Mouse (Mus musculus) hindbrain, embryonic 13.5 days (tissue): Measurements from ENCODE around the gene Rybp. TPM values are rescaled to one million over a fixed set of nuclear protein-coding genes. Genes with fewer than 3 reads are reported as not detected.

Experiments used
- ATAC-seq: fragments of 200-750 bp; cut with Nextera tagmentation; 2 replicates; pipeline ENCODE4 v1.8.0; 2017; ENCODE audit warnings: moderate TSS enrichment; ENCODE audit not compliant: low FRiP score
- H3K27ac ChIP-seq: fragments of 300-500 bp; sonication (generic); 2 replicates; pipeline ENCODE4 v1.5.1; 2015; ENCODE audit warnings: inconsistent platforms, mild to moderate bottlenecking, moderate library complexity
- H3K27me3 ChIP-seq: fragments of 300-500 bp; sonication (generic); 2 replicates; pipeline ENCODE4 v1.6.1; 2015; ENCODE audit warnings: mild to moderate bottlenecking, inconsistent platforms
- H3K36me3 ChIP-seq: fragments of 300-500 bp; sonication (generic); 2 replicates; pipeline ENCODE4 v1.6.1; 2015; ENCODE audit warnings: mild to moderate bottlenecking, inconsistent platforms
- H3K4me1 ChIP-seq: fragments of 300-500 bp; sonication (generic); replicated peaks from 2 replicates; pipeline ENCODE4 v1.6.1; 2015; ENCODE audit warnings: inconsistent platforms
- H3K4me2 ChIP-seq: fragments of 300-500 bp; sonication (generic); 2 replicates; pipeline ENCODE4 v1.6.1; 2015; ENCODE audit warnings: inconsistent platforms, mild to moderate bottlenecking, moderate library complexity
- H3K4me3 ChIP-seq: fragments of 300-500 bp; sonication (generic); 2 replicates; pipeline ENCODE4 v1.5.1; 2015; ENCODE audit warnings: mild to moderate bottlenecking, inconsistent platforms
- H3K9ac ChIP-seq: fragments of 300-500 bp; sonication (generic); 2 replicates; pipeline ENCODE4 v1.6.1; 2015; ENCODE audit warnings: mild to moderate bottlenecking, inconsistent platforms
- H3K9me3 ChIP-seq: fragments of 300-500 bp; sonication (generic); 2 replicates; pipeline ENCODE4 v1.6.1; 2016; ENCODE audit warnings: inconsistent platforms
- WGBS: fragments of 180-500 bp; shearing (Covaris S2); methylation state at CpG from one replicate; pipeline ENCODE4 v1.1.7; 2015; 5-methylcytosine and 5-hydroxymethylcytosine counted together
- polyA plus RNA-seq: library from polyadenylated mRNA; unstranded; fragments of >200 nt; fragmentation: Nextera tagmentation; extraction: Ambion mirVana; gene quantifications from 2 replicates; pipeline ENCODE4 v1.2.1, GENCODE M21; 2015

The Rybp gene
- polyA plus RNA-seq, 1 experiment from 2014 or later, result 18.2 TPM

DNA sequence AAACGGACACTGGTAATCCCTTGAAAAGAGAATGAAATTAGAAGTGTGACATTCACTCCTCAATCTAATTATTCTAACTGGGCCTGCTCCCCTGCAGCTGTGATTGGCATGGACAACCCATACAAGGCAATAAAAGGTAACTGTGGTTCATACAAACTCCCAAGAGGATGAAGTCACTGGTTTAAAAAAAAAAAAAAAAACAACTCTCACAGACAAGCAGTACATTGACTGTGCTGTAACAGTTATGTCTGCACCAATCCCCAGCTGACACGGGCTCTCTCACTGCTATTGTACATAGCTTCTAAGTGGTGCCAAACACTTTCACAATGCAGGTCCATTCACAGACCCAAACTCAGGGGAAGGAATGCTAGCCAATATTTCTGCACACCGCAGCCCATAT, 53.8 kb downstream of the Rybp start:
- Histone ChIP-seq H3K4me1 (peaks cover 28% of the 10 kb centered on the region), H3K9ac (no peak overlapping the region), H3K27me3 (no peaks in the 10 kb centered on the region), H3K4me2 (no peak overlapping the region), H3K36me3 (no peaks in the 10 kb centered on the region), H3K4me3 (no peak overlapping the region), H3K9me3 (no peaks in the 10 kb centered on the region), H3K27ac (no peak overlapping the region)
- peak; percentile 78; the same call in 1 of the 2 replicates for ATAC-seq
- 49% methylated on average over 3 of the region's 3 CpGs for WGBS

DNA sequence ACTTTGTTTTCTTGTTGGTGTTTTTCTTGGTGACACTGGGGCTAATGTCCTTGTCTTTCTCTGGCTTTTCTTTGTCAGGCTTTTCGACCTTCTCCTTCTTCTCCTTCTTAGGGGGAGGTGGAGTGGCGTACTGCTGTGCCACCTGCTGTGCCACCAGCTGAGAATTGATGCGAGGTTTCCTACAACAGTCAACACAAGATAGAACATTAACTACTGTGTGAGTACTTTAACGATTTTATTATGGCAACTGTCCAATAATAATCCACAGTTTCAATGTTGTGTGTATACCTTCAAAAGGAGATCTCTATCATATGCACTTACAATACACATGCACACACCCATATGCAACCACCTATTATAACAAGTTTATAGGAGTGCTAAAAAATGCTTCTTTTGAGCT, 54.2 kb downstream of the Rybp start:
- Histone ChIP-seq H3K9ac (no peak overlapping the region), H3K9me3 (no peaks in the 10 kb centered on the region), H3K4me2 (no peak overlapping the region), H3K27ac (no peak overlapping the region), H3K27me3 (no peaks in the 10 kb centered on the region), H3K4me1 (peaks cover 28% of the 10 kb centered on the region), H3K36me3 (no peaks in the 10 kb centered on the region), H3K4me3 (no peak overlapping the region)
- ATAC-seq, result no peak
- 37% methylated on average over 4 of the region's 4 CpGs for WGBS

DNA sequence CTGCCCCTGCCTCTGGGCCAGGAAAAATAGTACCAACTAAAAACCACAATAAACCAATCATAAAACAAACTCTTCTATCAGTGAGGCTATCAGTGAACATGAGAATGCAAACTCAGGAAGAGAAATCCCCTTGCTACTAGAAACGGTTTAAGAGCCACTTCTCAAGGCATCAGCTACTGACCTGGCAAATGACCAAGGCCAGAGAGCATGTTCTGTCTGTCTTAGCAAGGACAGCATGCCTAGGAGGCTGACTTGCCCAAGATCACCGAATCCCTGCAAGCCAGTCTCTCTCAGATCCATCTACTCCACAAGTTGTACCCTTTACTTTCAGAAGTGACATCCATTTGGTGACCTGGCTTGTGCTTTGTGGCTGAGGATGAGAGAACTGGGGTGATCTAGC, 61.1 kb downstream of the Rybp start:
- no peak for ATAC-seq
- Histone ChIP-seq H3K27ac (no peak overlapping the region), H3K9me3 (no peaks in the 10 kb centered on the region), H3K27me3 (peaks cover 3% of the 10 kb centered on the region; the same call in 1 of the 2 replicates), H3K4me1 (0 out of 2 replicates have a peak, but pooled peaks cover 4% of the 10 kb centered on the region), H3K9ac (no peak overlapping the region), H3K4me2 (no peak overlapping the region), H3K4me3 (no peak overlapping the region), H3K36me3 (no peaks in the 10 kb centered on the region; the same call in 1 of the 2 replicates)
- WGBS, result 78% methylated on average over 2 of the region's 2 CpGs

- Histone ChIP-seq H3K36me3 (no peaks in the 10 kb centered on the region; the same call in 1 of the 2 replicates), H3K9me3 (no peaks in the 10 kb centered on the region), H3K27me3 (peaks cover 24% of the 10 kb centered on the region), H3K9ac (no peak overlapping the region), H3K27ac (no peak overlapping the region), H3K4me2 (no peak overlapping the region), H3K4me1 (peaks cover 15% of the 10 kb centered on the region), H3K4me3 (no peak overlapping the region)
- no peak for ATAC-seq
- WGBS, result 94% methylated on average over 6 of the region's 6 CpGs
These were observed 63.4 kb downstream of the Rybp start for GRCm38 (mm10) chr6:100223932-100224331.

- Histone ChIP-seq H3K36me3 (no peaks in the 10 kb centered on the region; the same call in 1 of the 2 replicates), H3K9ac (no peak overlapping the region), H3K27ac (no peak overlapping the region), H3K27me3 (peaks cover 24% of the 10 kb centered on the region), H3K9me3 (no peaks in the 10 kb centered on the region), H3K4me1 (peaks cover 20% of the 10 kb centered on the region), H3K4me3 (no peak overlapping the region), H3K4me2 (no peak overlapping the region)
- ATAC-seq, result no peak
- 84% methylated on average over 10 of the region's 10 CpGs for WGBS
These were observed 63.9 kb downstream of the Rybp start for GRCm38 (mm10) chr6:100223435-100223834.

DNA sequence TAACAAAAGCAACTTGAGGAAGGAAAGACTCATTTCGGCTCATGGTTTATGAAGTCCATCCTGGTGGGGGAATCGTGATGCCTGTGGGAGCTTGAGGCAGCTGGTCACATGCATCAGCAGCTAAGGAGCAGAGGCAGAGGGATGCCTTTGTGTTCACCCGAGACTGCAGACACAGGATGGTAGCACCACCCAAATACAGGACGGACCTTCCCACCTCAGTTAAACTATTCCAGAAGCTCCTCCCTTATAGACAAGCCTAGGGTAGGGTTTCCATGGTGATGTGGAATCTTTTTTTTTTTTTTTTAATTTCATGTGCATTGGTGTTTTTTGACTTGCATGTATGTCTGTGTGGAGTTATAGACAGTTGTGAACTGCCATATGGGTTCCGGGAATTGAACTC, 64.4 kb downstream of the Rybp start:
- 82% methylated on average over 5 of the region's 5 CpGs for WGBS
- H3K4me1 ChIP-seq, result peaks cover 25% of the 10 kb centered on the region
- H3K27me3 ChIP-seq, result peaks cover 24% of the 10 kb centered on the region
- H3K36me3 ChIP-seq, result no peaks in the 10 kb centered on the region; the same call in 1 of the 2 replicates
- no peak overlapping the region for H3K4me3 ChIP-seq
- no peak overlapping the region for H3K9ac ChIP-seq
- no peak for ATAC-seq
- H3K9me3 ChIP-seq, result no peaks in the 10 kb centered on the region
- no peak overlapping the region for H3K4me2 ChIP-seq
- no peak overlapping the region for H3K27ac ChIP-seq

GRCm38 (mm10) chr6:100221803-100222202, 65.5 kb downstream of the Rybp start:
- H3K9me3 ChIP-seq, result no peaks in the 10 kb centered on the region
- WGBS, result 83% methylated on average over 4 of the region's 4 CpGs
- no peak overlapping the region for H3K9ac ChIP-seq
- no peak for ATAC-seq
- peaks cover 30% of the 10 kb centered on the region for H3K27me3 ChIP-seq
- peaks cover 27% of the 10 kb centered on the region for H3K4me1 ChIP-seq
- H3K4me3 ChIP-seq, result no peak overlapping the region
- H3K27ac ChIP-seq, result no peak overlapping the region
- no peak overlapping the region for H3K4me2 ChIP-seq
- H3K36me3 ChIP-seq, result no peaks in the 10 kb centered on the region

DNA sequence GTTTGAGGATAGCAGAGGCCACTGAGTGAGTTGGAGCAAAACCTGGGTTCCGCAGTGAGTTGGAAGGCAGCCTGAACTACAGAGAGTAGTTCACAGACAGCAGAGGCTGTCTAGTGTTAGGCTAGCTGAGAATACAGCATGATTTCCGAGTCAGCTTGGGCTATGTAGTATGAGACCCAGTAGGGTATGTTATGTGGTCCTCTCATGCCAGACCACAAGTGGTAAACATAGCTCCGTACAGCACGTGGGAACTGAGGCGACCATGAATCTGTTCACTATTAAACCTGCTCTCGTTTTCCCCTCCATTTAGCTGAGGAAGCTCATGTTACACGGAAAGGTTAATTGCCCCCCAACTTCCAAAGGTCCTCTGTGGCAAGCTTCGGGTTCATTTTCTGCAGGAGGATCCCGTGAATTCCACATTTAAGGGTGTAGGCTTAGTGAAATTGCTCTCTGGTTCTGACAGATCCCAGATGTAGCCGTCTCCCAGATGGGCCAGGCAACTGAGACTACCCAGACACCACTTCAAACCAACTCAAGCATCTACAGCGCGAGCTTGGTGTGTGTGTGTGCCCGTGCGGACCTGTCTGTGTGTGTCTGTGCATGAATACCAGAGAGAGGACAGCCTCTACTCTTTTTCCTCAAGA, 66.2 kb downstream of the Rybp start:
- H3K9me3 ChIP-seq, result no peaks in the 10 kb centered on the region
- H3K27ac ChIP-seq, result no peak overlapping the region
- no peak overlapping the region for H3K4me2 ChIP-seq
- no peak overlapping the region for H3K4me3 ChIP-seq
- peaks cover 38% of the 10 kb centered on the region for H3K27me3 ChIP-seq
- no peaks in the 10 kb centered on the region for H3K36me3 ChIP-seq
- H3K9ac ChIP-seq, result no peak overlapping the region
- 85% methylated on average over 14 of the region's 14 CpGs for WGBS
- peaks cover 27% of the 10 kb centered on the region for H3K4me1 ChIP-seq
- ATAC-seq, result no peak

DNA sequence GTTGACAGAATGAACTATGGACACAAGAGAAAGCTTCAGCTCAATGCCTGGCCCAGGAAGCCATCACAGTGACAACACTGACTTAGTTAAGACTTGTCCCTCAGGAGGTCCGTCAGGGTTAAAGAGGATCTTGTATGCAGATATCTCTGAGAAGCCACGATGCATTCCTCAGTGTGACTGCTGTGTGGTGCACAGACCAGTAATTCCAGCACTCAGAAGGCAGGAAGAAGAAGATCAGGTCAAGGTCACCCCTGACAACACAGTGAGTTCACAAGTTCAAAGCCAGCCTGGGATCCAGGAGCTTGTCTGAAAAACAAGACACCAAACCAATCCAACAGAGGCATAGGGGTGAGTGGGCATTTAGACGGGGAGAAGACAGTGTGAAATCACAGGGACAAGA, 67.3 kb downstream of the Rybp start:
- 81% methylated on average over 3 of the region's 3 CpGs for WGBS
- H3K4me3 ChIP-seq, result no peak overlapping the region
- H3K9ac ChIP-seq, result no peak overlapping the region
- no peak overlapping the region for H3K4me2 ChIP-seq
- no peak for ATAC-seq
- no peak overlapping the region for H3K27ac ChIP-seq
- peaks cover 48% of the 10 kb centered on the region for H3K27me3 ChIP-seq
- H3K9me3 ChIP-seq, result no peaks in the 10 kb centered on the region
- no peaks in the 10 kb centered on the region for H3K36me3 ChIP-seq
- H3K4me1 ChIP-seq, result peaks cover 27% of the 10 kb centered on the region

GRCm38 (mm10) chr6:100218541-100219341, 68.5 kb downstream of the Rybp start:
- peak; percentile 88 for ATAC-seq
- Histone ChIP-seq H3K36me3 (no peaks in the 10 kb centered on the region), H3K27me3 (peaks cover 61% of the 10 kb centered on the region), H3K4me2 (no peak overlapping the region), H3K4me3 (no peak overlapping the region), H3K4me1 (peaks cover 34% of the 10 kb centered on the region), H3K27ac (peak overlapping the region; percentile 55; the same call in 1 of the 2 replicates), H3K9me3 (no peaks in the 10 kb centered on the region), H3K9ac (peak overlapping the region; percentile 13; the same call in 1 of the 2 replicates)
- WGBS, result 25% methylated on average over 13 of the region's 13 CpGs

GRCm38 (mm10) chr6:100217507-100217906, 69.8 kb downstream of the Rybp start:
- ATAC-seq, result no peak
- no peak overlapping the region for H3K27ac ChIP-seq
- H3K4me3 ChIP-seq, result no peak overlapping the region
- peaks cover 66% of the 10 kb centered on the region for H3K27me3 ChIP-seq
- no peak overlapping the region for H3K9ac ChIP-seq
- H3K36me3 ChIP-seq, result no peaks in the 10 kb centered on the region
- peaks cover 46% of the 10 kb centered on the region for H3K4me1 ChIP-seq
- no peaks in the 10 kb centered on the region for H3K9me3 ChIP-seq
- H3K4me2 ChIP-seq, result no peak overlapping the region
- 81% methylated on average over 8 of the region's 8 CpGs for WGBS

- no peak overlapping the region for H3K4me2 ChIP-seq
- H3K9ac ChIP-seq, result no peak overlapping the region
- no peak overlapping the region for H3K4me3 ChIP-seq
- no peaks in the 10 kb centered on the region for H3K9me3 ChIP-seq
- peaks cover 66% of the 10 kb centered on the region for H3K27me3 ChIP-seq
- H3K4me1 ChIP-seq, result peaks cover 48% of the 10 kb centered on the region
- no peaks in the 10 kb centered on the region for H3K36me3 ChIP-seq
- WGBS, result 79% methylated on average over 5 of the region's 5 CpGs
- H3K27ac ChIP-seq, result no peak overlapping the region
- no peak for ATAC-seq
These were observed 70.3 kb downstream of the Rybp start for GRCm38 (mm10) chr6:100216945-100217344.
